Mouse (Mus musculus): ENCODE data around the gene Msmb. TPM values are rescaled to one million over a fixed set of nuclear protein-coding genes. Genes with fewer than 3 reads are reported as not detected.
A peak's percentile ranks its signal among the peaks of the same experiment; 100 is the strongest.

Msmb gene
- total RNA-seq, 2 experiments from 2014 or later: not detected

GRCm38 (mm10) chr14:32145401-32145800 is 3.6 kb downstream of the Msmb start:
- intact Hi-C loops (cut with DNase I): no loop called here
- DNase-seq: no peak

- DNase-seq: no peak
- intact Hi-C loops (cut with DNase I): no loop called here
Observed at GRCm38 (mm10) chr14:32145809-32146511, 4.1 kb downstream of the Msmb start.

DNA sequence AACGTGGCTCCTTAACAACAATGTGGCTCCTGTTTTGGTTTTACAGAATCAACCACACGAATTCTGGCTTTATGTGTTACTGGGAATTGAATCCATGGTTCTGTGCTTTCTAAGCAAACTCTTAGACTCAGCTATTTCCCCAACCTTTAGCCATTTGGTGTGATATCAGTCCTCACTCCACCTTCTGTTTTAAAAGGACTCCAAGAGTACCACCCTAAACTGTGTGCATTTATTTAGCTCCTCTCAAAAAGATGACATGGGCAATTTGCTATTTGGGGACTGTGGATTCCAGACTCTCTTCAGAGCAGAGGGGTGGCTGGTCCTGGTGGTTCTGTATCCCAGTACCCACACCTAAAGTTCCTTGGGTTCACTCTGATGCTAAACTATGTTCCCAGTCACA is 4.8 kb downstream of the Msmb start:
- intact Hi-C loops (cut with DNase I): no loop called here
- no peak for DNase-seq

GRCm38 (mm10) chr14:32150872-32151271 is 9.0 kb downstream of the Msmb start:
- intact Hi-C loops (cut with DNase I): no loop called here
- DNase-seq: no peak

DNA sequence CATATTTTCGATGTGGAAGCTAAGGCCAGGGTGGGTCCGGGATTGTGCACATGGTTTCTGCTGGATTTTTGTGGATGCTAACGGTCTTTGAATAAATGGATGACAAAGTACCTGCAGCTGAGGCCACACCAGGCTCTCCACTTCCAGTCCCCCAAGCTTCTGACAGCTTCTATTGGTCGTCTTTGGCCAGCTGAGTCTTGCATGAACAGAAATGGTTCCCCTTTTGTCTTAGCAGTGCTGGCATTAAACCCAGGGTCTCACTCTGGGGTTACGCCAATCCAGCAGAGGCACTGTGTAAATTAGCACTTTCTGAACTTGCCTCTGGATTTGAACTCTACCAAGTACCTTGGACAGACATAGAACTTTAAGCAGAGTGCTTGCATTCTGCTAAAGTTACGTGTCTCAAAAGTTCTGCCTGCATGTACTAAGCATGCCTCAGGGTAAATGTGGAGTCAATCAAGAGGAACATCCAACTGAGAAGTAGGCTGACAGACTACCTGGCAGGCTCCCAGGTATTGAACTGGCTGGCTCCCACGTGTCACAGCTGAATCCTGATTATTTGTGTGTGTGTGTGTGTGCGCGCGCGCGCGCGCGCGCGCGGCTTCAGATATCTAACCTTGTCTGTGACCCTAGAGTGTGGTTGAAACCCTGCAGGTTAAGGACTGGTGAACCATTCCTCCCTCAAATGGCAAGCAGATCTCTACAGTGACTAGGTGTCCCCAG is 10.6 kb downstream of the Msmb start:
- intact Hi-C loops (cut with DNase I): no loop called here

DNA sequence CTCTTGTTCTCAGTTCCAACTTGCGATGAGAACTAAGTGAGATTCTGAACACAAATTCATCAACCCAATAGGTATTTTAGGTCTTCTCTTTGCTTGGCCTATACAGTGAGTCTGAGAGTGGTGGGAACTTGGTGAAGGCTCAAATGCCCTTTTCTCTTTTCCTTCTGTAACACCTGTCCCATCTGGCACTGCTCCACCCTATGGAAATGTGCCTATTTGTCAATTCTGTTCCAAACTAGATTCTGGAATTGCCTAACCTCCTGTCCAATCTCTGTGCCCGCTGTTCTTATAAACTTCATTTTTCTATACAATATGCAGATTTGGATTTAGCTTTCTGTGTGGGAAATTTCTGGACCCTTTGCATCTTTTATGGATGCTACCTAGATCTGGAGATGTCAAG is 11.3 kb downstream of the Msmb start:
- no peak for DNase-seq
- intact Hi-C loops (cut with DNase I): no loop called here

More for the DNA sequence above, 10.6 kb downstream of the Msmb start:
- DNase-seq: no peak

- intact Hi-C loops (cut with DNase I): no loop called here
Observed at GRCm38 (mm10) chr14:32154758-32155157, 12.9 kb downstream of the Msmb start.

GRCm38 (mm10) chr14:32159150-32159670 is 17.4 kb downstream of the Msmb start:
- intact Hi-C loops (cut with DNase I): no loop called here
- no peak for DNase-seq

More at GRCm38 (mm10) chr14:32154758-32155157, 12.9 kb downstream of the Msmb start:
- no peak for DNase-seq

- intact Hi-C loops (cut with DNase I): no loop called here
Observed at GRCm38 (mm10) chr14:32159690-32160246, 17.9 kb downstream of the Msmb start, which contains the start of gene Ncoa4. Gene Ncoa4 (plus strand): TSS chr14:32159865.

DNA sequence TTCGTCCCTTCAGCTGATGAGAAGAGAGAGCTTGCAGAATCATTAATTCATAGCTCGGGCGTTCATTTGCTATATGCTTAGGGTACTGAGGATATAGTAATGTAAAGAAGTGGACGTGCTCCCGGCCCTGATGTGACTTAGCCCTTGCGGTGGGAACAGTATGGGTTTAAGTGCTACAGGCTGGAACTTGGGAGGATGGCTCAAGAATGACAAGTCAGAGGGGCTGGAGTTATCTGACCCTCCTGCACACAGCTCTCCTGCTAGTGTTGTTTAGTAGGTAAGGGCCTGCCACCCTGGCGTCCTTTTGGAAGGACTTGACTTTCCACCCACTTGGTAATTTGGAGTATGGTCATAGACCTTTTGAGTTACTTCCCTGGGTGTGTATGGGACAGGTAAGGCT is 18.7 kb downstream of the Msmb start:
- no peak for DNase-seq
- intact Hi-C loops (cut with DNase I): no loop called here

More at GRCm38 (mm10) chr14:32159690-32160246, 17.9 kb downstream of the Msmb start, which contains the start of gene Ncoa4:
- DNase-seq: peak; percentile 98 to 99

GRCm38 (mm10) chr14:32161090-32161885 is 19.5 kb downstream of the Msmb start:
- intact Hi-C loops (cut with DNase I): no loop called here
- no peak for DNase-seq

DNA sequence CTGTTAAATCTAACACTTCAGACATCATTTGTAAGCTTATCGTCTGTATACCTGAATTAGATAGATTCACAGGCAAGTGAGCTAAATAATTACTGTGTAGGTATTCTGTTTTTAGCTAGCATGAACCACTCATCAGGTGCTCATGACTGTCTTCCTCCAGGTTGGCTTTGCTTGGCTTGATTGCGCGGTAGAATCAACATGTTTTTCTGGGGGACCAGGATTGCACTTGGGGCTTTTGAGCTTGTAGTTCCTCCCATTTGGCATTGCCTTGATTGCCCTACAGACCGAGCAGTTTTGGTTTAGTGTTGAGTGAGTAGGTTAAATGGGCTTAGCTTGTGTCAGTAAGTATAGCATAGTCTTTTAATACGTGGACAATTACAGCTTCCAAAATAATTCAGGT is 20.4 kb downstream of the Msmb start:
- intact Hi-C loops (cut with DNase I): no loop called here
- no peak for DNase-seq

- intact Hi-C loops (cut with DNase I): no loop called here
- no peak for DNase-seq
Observed at GRCm38 (mm10) chr14:32163203-32163888, 21.5 kb downstream of the Msmb start.

DNA sequence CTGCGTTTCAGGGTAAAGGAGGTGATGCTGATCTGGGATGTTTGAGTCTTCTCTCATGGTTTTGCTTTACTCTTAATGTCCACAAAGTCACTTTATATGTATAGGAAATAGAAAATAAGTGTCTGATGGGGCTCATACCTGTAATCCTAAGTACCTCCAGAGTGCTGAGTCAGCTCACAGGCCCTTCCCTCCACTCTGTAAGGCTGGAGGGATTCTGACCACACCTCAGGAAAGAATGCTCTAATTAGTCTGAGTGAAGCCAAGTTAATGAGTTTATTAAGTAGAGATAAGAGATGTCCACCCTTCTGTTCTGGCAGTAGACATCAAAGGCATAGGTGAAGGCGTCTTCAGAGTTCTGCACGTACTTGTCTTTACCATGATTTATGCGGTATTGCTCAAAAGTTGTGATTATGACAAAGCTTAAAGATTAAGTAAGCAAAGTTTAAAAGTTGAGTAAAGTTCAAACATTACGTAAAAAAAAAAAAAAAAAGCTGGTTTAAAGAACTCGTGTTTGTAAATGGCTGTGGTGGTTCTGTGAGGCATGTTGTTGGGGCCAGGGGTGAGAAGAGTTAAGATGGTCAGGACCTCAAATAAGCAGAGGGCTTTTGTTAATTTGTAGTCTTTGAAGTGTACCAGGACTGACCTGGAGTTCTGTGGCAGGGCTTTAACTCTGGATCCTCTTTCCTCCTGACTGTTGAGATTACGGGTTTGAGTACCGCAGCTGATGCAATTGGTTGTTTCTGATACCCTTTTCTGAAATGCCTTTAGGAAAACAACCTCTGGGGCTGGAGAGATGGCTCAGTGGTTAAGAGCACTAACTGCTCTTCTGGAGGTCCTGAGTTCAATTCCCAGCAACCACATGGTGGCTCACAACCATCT is 22.6 kb downstream of the Msmb start:
- no peak for DNase-seq
- intact Hi-C loops (cut with DNase I): no loop called here

DNA sequence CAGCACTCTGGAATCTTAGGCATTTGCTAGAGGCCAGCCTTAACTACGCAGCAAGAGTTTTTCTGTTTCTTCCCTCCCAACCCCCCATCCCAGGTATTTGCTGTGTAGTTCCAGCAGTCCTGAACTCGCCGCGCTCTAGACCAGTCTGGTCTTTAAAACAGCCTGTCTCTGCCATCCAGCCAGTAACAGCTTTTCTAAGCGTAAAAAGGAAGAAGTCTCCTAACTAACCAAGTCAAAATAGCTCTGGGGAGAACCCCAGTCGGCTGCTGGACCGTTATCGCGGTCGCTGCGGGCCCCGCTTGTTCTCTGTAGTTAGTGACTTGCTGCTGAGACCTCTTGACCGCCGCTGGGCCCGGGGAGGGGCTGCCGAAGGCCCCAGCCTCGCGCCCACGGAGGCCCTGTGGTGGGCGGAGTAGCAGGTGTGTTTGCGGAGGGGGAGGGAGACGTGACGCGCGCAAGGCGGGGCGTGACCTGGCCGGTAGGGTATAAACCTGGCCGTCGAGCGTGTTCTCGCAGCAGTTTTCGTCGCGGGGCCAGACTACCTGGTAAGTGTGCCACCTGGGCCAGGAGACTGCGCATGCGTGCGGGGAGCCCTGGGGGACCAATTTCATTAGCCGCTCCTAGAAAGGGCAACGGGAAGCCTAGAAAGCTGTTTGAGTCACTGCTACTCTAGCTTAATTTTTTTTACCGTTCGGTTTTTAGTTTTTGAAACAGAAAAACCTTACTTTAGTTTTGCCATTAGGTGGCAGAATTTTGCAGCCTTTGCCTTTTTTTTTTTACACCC is 23.6 kb downstream of the Msmb start:
- intact Hi-C loops (cut with DNase I): no loop called here
- peak; percentile 47 to 49 for DNase-seq

DNA sequence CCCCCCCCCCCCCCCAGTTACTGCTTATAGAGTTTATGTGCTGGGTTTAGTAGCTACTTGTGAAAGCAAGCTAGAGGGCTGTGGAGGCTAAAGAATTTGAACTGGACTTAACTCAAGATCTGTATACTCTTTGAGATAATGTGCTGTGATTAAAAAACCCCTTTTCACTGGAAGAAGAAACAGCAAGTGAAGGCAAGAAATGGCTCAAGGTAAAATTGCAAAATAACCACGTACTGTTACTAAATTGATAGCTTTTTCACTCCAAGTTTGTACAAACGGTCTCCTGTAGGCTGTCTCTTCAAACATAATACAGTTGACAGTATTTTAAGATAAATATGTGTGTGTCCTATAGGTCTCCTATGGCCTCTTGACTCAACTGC is 24.2 kb downstream of the Msmb start:
- intact Hi-C loops (cut with DNase I): no loop called here
- DNase-seq: no peak

DNA sequence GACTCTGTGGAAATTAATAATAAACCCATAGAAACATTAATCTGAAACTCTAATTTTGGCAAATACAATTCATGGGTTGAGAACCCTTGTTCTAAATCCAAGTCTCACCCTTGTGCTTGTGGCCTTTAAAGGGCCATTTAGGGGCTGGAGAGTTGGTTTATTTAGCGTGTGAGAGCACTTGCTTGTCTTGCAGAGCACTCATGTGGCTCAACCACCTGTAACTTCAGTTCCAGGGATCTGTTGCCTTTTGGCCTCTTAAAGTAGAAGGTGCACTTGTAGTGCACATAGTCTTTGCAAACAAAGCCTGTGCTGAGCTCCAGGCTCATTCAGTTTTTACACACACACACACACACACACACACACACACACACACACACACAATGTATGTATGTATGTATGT is 25.0 kb downstream of the Msmb start:
- intact Hi-C loops (cut with DNase I): no loop called here
- no peak for DNase-seq

DNA sequence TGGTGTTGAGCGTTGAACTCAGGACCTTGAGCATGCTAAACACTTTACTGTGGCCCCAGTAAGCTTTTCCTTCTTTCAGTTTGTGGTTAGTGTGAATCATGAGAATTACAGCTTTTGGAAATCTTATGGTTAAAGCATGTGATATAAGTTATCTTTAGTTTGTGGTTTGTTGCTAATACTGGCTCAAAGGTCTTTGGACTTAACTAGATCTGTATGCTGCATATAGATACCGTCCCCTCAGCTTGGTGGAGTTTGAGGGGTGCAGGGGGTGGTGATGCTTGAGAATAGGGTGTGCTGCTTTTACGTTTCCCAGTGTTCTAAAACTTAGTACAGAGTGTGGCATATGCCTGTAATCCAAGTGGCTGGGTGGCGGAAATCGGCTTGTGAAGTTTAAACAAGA is 25.5 kb downstream of the Msmb start:
- intact Hi-C loops (cut with DNase I): no loop called here
- DNase-seq: no peak
